Mouse (Mus musculus) forebrain, embryonic 10.5 days (tissue): ENCODE measurements around the gene Ndufaf5. TPM values are rescaled to one million over a fixed set of nuclear protein-coding genes. Genes with fewer than 3 reads are reported as not detected.
"Not testable (repeated sequence)": the region's sequence is repeated elsewhere in the genome, so short reads cannot be mapped to it uniquely, and the experiment has no call there.

ENCODE experiments used
- DNase-seq: peaks from one replicate; pipeline ENCODE4 v3.0.0-alpha.2; 2017; ENCODE audit warnings: low spot score; ENCODE audit errors: extremely low spot score
- H3K27ac ChIP-seq: fragments of 300-500 bp; sonication (generic); 2 replicates; pipeline ENCODE4 v1.5.1; 2016; ENCODE audit warnings: mild to moderate bottlenecking
- H3K27me3 ChIP-seq: fragments of 300-500 bp; sonication (generic); 2 replicates; pipeline ENCODE4 v1.6.1; 2016; ENCODE audit warnings: mild to moderate bottlenecking; ENCODE audit not compliant: poor library complexity, severe bottlenecking
- H3K36me3 ChIP-seq: fragments of 300-500 bp; sonication (generic); replicated peaks from 2 replicates; pipeline ENCODE4 v1.6.1; 2016; ENCODE audit warnings: mild to moderate bottlenecking, moderate library complexity
- H3K4me1 ChIP-seq: fragments of 300-500 bp; sonication (generic); 2 replicates; pipeline ENCODE4 v1.6.1; 2016
- H3K4me3 ChIP-seq: fragments of 300-500 bp; sonication (generic); 2 replicates; pipeline ENCODE4 v1.5.1; 2016; ENCODE audit warnings: mild to moderate bottlenecking, moderate library complexity
- H3K9me3 ChIP-seq: fragments of 300-500 bp; sonication (generic); 2 replicates; pipeline ENCODE4 v1.6.1; 2016; ENCODE audit warnings: mild to moderate bottlenecking, moderate library complexity
- WGBS: fragments of 180-500 bp; shearing (Covaris S2); methylation state at CpG from one replicate; pipeline ENCODE4 v1.1.7; 2016; 5-methylcytosine and 5-hydroxymethylcytosine counted together
- polyA plus RNA-seq: library from polyadenylated mRNA; unstranded; fragments of >200 nt; fragmentation: Nextera tagmentation; extraction: Ambion mirVana; gene quantifications from 2 replicates; pipeline ENCODE4 v1.2.1, GENCODE M21; 2016

Gene Ndufaf5
- polyA plus RNA-seq: 24.4 and 29.6 TPM in 2 replicates

- under 1% methylated on average over 43 of the region's 43 CpGs for WGBS
- H3K36me3 ChIP-seq: peaks cover 36% of the 10 kb centered on the region
- no peaks in the 10 kb centered on the region for H3K9me3 ChIP-seq
- peaks cover 20% of the 10 kb centered on the region for H3K4me1 ChIP-seq
- peak; percentile 92 for DNase-seq
- peak within 1 kb of the TSS; percentile 78 for H3K4me3 ChIP-seq
- H3K27ac ChIP-seq: peak within 1 kb of the TSS; percentile 91
- no peaks in the 10 kb centered on the region for H3K27me3 ChIP-seq
Measured at GRCm38 (mm10) chr2:140170127-140170802, at the start of gene Ndufaf5, which contains the start of gene Esf1. TSS of gene Ndufaf5 (plus strand) at chr2:140170649. TSS of gene Esf1 (minus strand) at chr2:140170564.

DNA sequence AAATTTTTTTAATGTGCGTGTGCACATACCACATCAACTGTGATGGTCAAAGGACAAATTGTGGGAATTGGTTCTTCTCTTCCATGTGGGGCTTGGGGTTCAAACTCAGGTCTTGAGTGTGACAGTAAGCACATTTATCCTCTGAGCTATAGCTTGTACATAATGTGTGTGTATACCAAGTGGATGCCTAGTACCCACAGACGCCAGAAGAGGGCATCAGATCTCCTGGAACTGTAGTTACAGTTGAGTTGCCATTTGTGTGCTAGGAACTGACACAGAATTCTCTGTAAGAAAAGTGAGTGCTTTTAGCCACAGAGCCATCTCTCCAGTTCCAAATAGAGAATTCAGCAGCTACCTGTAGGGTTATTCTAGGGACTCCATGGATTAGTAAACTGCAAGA is 44.9 kb upstream of the Ndufaf5 start:
- Histone ChIP-seq H3K4me3 (no peak overlapping the region), H3K36me3 (peaks cover 92% of the 10 kb centered on the region), H3K27me3 (no peaks in the 10 kb centered on the region), H3K27ac (no peak overlapping the region), H3K9me3 (no peaks in the 10 kb centered on the region), H3K4me1 (no peaks in the 10 kb centered on the region)
- 93% methylated on average over 2 of the region's 2 CpGs for WGBS
- no peak for DNase-seq

- not testable (repeated sequence) for DNase-seq, H3K27ac ChIP-seq, H3K4me1 ChIP-seq, H3K4me3 ChIP-seq, H3K27me3 ChIP-seq, H3K9me3 ChIP-seq
- WGBS: 94% methylated on average over 4 of the region's 4 CpGs
- H3K36me3 ChIP-seq: peaks cover 83% of the 10 kb centered on the region
Measured at GRCm38 (mm10) chr2:140151743-140152142, 18.7 kb upstream of the Ndufaf5 start, which contains the start of gene Gm17374. TSS of gene Gm17374 (plus strand) at chr2:140152043.

DNA sequence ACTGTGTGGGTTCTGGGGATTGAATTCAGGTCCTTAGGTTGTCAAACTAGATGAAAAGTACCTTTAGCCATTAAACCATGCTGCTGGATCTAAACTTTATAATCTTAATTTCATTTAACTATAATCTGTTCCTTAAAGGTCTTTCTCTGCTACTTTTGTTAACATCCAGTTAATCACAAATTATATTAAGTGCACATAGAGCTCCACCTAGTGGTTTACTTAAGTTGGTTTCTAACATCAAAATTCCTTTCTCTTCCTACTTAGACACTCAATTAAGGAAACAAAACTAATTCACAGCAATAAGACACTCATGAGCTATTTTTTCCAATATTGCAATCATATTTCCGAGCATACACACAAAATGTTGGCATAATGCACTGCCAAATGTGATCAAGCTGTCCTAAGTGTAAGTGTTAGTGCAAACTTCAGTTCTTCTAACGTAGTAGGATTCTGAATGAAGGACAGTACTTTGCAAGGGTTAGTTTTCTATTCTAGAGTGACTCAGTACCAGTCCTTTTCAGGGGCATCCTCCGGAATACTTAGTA is 11.2 kb upstream of the Ndufaf5 start:
- H3K4me1 ChIP-seq: no peaks in the 10 kb centered on the region
- 90% methylated on average over 3 of the region's 3 CpGs for WGBS
- H3K27me3 ChIP-seq: no peaks in the 10 kb centered on the region
- H3K4me3 ChIP-seq: no peak overlapping the region
- peaks cover 92% of the 10 kb centered on the region for H3K36me3 ChIP-seq
- no peak for DNase-seq
- no peak overlapping the region for H3K27ac ChIP-seq
- H3K9me3 ChIP-seq: no peaks in the 10 kb centered on the region

GRCm38 (mm10) chr2:140163351-140163854 is 7.0 kb upstream of the Ndufaf5 start:
- WGBS: 94% methylated on average over 5 of the region's 5 CpGs
- no peaks in the 10 kb centered on the region for H3K27me3 ChIP-seq
- no peak overlapping the region for H3K4me3 ChIP-seq
- no peaks in the 10 kb centered on the region for H3K9me3 ChIP-seq
- H3K36me3 ChIP-seq: peaks cover 78% of the 10 kb centered on the region
- no peaks in the 10 kb centered on the region for H3K4me1 ChIP-seq
- H3K27ac ChIP-seq: no peak overlapping the region
- DNase-seq: no peak

DNA sequence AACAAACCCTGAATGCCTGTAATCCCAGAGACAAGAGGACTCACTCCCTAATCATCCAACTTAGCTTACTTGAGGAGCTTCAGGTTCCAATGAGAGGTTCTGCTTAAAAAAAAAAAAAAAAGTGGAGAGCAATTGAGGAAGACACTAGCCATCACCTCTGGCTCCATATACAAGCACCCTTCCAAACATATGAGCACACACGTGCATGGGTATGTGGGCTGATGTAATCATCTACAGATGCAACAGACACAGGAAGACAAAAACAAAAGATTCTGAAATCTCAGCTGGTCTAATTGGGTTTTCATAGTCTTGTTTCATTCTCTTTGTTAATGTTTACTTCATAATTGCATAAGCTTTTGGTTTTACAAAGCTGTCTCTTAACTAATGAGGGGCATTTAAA is 1.4 kb upstream of the Ndufaf5 start:
- H3K9me3 ChIP-seq: no peaks in the 10 kb centered on the region
- peaks cover 20% of the 10 kb centered on the region for H3K4me1 ChIP-seq
- H3K4me3 ChIP-seq: peak overlapping the region; percentile 78
- no peaks in the 10 kb centered on the region for H3K27me3 ChIP-seq
- H3K27ac ChIP-seq: no peak overlapping the region
- H3K36me3 ChIP-seq: peaks cover 38% of the 10 kb centered on the region
- WGBS: 89% methylated on average over 1 of the region's 1 CpGs
- no peak for DNase-seq

GRCm38 (mm10) chr2:140170803-140171553 is 529 bp downstream of the Ndufaf5 start:
- no peak for DNase-seq
- Histone ChIP-seq H3K9me3 (no peaks in the 10 kb centered on the region), H3K27me3 (no peaks in the 10 kb centered on the region), H3K36me3 (peaks cover 33% of the 10 kb centered on the region), H3K4me3 (peak overlapping the region; percentile 78), H3K27ac (peak overlapping the region; percentile 91), H3K4me1 (peaks cover 20% of the 10 kb centered on the region)
- WGBS: 9% methylated on average over 28 of the region's 28 CpGs

DNA sequence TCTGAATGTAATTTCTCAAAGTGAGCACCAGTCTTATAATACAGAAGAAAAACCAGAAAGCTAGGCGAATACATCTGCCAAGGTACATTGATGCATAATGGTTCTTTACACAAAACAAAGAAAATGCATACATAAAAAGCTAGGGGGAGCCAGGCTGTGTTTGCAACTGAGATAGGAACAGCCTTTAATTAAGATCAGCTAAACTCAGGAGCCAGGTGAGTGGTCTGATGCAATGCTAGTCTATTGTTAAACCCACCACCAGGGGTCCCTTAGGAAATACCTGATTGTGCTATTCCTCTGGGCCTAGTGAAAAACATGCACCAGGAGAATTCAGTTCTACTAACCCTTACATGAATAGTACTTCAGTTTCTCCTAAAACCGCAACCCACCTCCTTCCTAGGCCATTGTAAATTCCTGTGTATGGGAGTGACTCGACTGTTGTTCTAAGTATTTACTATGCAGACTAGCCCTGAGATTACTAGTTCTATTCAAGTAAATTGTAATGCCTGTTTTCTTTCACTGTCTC is 15.3 kb downstream of the Ndufaf5 start:
- H3K27me3 ChIP-seq, H3K9me3 ChIP-seq, DNase-seq, H3K4me3 ChIP-seq, H3K4me1 ChIP-seq, H3K27ac ChIP-seq: not testable (repeated sequence)
- H3K36me3 ChIP-seq: peaks cover 57% of the 10 kb centered on the region
- 95% methylated on average over 3 of the region's 3 CpGs for WGBS

DNA sequence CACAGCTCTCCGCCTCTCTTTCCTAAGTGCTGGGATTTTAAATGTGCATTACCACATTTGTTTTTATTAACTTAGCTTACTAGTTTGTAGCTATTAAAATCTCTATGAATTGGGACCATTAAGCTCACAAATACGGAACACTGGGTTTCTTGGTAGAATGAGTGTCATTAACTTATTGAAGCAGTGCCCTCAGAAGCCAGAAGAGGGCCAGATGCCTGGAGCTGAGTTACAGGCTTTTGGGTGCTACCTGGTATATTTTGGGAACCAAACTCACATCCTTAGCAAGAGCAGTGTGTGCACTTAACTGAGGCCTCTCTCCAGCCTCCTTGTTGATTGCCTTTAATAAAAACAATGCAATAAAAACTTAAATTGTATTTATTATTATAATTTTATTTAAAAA is 30.3 kb downstream of the Ndufaf5 start:
- WGBS: 90% methylated on average over 2 of the region's 2 CpGs
- no peak overlapping the region for H3K27ac ChIP-seq

GRCm38 (mm10) chr2:140202573-140202972 is 32.1 kb downstream of the Ndufaf5 start:
- no peak for DNase-seq
- Histone ChIP-seq H3K36me3 (peaks cover 57% of the 10 kb centered on the region), H3K27me3 (no peaks in the 10 kb centered on the region), H3K4me3 (no peak overlapping the region), H3K27ac (no peak overlapping the region), H3K9me3 (no peaks in the 10 kb centered on the region), H3K4me1 (no peaks in the 10 kb centered on the region)
- WGBS: 93% methylated on average over 5 of the region's 5 CpGs

More for the DNA sequence above, 30.3 kb downstream of the Ndufaf5 start:
- Histone ChIP-seq H3K36me3 (peaks cover 48% of the 10 kb centered on the region), H3K27me3 (no peaks in the 10 kb centered on the region), H3K9me3 (no peaks in the 10 kb centered on the region), H3K4me1 (no peaks in the 10 kb centered on the region), H3K4me3 (no peak overlapping the region)
- DNase-seq: no peak

DNA sequence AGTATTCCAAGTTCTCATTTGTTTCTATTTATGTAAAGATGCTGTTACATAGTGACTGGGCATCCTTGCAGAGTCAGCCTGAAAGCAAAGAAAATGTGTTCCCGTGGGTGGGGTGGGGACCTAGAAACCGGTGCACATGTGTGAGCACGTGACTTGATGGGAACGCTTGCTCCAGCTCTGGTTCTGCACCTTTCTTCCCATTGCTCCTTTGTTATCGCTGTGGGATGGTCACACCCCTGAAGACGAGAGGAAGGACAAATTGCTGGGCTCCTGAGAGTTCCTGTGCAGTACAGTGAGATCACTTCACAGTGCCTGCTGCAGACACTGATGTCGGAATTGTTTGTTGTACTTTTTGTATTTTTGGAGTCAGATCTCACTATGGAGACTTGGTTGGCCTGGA is 33.3 kb downstream of the Ndufaf5 start:
- Histone ChIP-seq H3K27me3 (no peaks in the 10 kb centered on the region), H3K4me3 (no peak overlapping the region), H3K9me3 (no peaks in the 10 kb centered on the region), H3K27ac (no peak overlapping the region), H3K36me3 (peaks cover 53% of the 10 kb centered on the region), H3K4me1 (no peaks in the 10 kb centered on the region)
- 94% methylated on average over 7 of the region's 7 CpGs for WGBS
- DNase-seq: no peak

DNA sequence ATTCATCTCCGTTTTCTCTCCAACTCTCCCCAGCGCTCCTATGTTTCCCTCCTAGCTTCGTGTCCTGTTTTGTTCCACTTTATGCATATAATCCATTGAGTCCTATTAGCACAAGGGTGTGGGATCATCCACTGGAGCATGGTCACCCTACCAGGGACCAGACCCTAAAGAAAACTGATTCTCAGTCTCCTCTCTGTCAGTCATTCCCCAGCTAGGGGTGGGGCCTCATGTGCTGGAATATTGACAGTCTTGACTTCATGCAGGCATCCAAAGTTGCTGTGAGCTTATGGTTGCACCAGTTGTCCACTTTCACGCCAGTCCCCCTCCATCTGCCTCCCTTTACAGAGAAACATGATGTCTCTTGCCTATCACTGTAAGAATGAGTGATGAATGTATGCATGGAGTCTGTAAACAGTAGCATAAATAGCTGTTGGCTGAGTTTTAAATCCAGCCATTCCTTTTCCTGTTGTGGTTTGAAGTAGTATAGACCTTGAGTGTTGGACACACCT is 44.1 kb downstream of the Ndufaf5 start:
- Histone ChIP-seq H3K9me3 (no peaks in the 10 kb centered on the region), H3K27ac (no peak overlapping the region), H3K4me3 (no peak overlapping the region), H3K36me3 (no peaks in the 10 kb centered on the region), H3K27me3 (no peaks in the 10 kb centered on the region), H3K4me1 (no peaks in the 10 kb centered on the region)
- no peak for DNase-seq
- WGBS: 90% methylated on average over 4 of the region's 4 CpGs
